Mouse (Mus musculus) brain, embryonic 14.5 days (tissue): ENCODE measurements at regions not wholly inside any gene's neighbourhood (a gene's known extent, or its start where the extent isn't known, plus 50 kb on each side); places are given as distances from the start of the nearest gene placed in this dataset.

Experiments
- DNase-seq: peaks from one replicate; pipeline ENCODE4 v3.0.0-alpha.2; 2011; ENCODE audit warnings: low read depth
- CTCF ChIP-seq: fragments of 200-500 bp; IDR thresholded peaks from 2 replicates; pipeline ENCODE4 v1.5.1; 2012; ENCODE audit warnings: inconsistent platforms, mild to moderate bottlenecking, moderate library complexity, borderline replicate concordance; ENCODE audit not compliant: insufficient read depth, insufficient read length; ENCODE audit errors: extremely low read depth
- POLR2A ChIP-seq: fragments of 200-500 bp; IDR thresholded peaks from 2 replicates; pipeline ENCODE4 v1.6.1; 2012; ENCODE audit warnings: mild to moderate bottlenecking, inconsistent platforms, borderline replicate concordance; ENCODE audit not compliant: poor library complexity, insufficient read depth, insufficient read length, severe bottlenecking; ENCODE audit errors: extremely low read depth

DNA sequence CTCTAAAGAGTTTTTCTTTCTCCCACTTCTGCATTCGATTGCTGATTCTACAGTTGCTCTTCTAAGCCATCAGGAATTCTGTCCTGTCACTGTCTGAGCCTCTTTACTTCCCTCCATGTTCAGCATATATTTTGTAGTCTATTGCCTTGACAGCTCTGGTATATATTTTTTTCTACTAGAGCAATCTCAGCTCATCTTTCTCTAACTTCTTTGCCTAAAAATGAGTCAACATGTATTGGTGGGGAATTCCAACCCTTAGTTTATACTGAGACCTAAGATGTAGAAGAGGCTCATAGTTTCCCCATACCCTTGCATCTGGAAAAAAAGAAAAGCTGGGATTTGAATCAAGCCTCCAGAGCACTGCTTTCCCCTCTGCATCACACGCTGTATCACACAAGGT is 114.7 kb downstream of the Kctd12 start:
- no peak for TF ChIP-seq POLR2A
- no peak for TF ChIP-seq CTCF

DNA sequence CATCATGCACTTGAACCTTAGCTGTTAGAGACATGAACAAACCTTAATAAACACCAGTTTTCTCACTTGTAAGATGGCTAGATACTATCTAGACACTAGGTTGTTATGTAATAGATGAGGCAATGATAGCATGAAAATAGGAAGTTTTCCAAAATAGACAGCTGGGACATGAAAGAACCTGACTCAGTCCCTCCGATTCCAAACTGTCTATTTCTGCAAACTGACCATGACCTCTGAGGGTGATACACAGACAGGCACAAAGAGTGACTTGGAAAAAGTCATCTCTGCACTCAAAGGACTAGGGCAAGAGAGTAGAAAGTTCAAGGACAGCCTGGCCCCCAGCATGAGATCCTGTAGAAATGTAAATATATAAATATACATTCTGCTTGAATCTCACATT is 115.9 kb downstream of the Kctd12 start:
- no peak for TF ChIP-seq POLR2A
- TF ChIP-seq CTCF, result no peak
- DNase-seq, result no peak

More for the DNA sequence above, 114.7 kb downstream of the Kctd12 start:
- DNase-seq, result no peak

DNA sequence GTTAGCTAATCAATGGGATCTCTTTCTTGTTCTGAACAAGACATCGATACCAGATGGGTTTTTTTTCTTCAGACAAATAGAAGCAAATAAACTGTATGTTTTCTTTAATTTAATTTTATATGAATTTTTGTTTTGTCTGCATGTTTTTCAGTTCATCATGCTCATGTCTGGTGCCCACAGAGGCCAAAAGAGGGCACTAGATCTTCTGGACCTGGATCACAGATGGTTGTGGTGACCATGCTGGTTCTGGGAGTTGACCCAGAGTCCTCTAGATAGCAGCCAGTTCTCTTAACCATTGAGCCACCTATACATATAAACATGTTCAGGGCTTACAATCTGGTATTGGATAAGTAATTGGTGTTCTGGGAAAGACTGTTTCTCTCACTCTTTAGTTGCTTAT is 120.7 kb downstream of the Kctd12 start:
- no peak for DNase-seq
- no peak for TF ChIP-seq POLR2A
- TF ChIP-seq CTCF, result no peak

DNA sequence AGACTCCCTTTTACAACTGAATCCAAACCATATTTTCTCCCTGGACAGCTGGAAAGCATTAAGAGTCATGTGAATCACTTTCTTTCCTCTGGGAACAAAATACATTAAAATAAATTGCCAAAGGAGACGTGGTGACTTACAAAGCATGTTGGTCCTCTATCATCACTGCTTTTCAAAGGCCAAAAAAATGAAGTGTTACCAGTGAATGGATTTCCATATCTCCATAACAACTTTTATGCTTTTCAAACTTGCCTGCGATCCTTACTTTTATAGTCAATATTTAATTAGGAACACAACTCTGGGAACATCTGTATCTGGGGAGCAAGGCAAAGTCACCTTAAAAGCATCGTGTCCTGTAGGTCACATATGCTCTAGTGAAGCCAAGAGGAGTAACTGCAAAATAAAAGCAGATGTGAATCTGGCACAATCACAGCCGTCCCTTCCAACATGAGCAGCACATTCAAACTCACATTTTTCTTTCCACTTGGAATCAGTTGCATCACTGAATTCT is 123.0 kb downstream of the Kctd12 start:
- DNase-seq, result peak; percentile 18
- no peak for TF ChIP-seq POLR2A
- TF ChIP-seq CTCF, result no peak

DNA sequence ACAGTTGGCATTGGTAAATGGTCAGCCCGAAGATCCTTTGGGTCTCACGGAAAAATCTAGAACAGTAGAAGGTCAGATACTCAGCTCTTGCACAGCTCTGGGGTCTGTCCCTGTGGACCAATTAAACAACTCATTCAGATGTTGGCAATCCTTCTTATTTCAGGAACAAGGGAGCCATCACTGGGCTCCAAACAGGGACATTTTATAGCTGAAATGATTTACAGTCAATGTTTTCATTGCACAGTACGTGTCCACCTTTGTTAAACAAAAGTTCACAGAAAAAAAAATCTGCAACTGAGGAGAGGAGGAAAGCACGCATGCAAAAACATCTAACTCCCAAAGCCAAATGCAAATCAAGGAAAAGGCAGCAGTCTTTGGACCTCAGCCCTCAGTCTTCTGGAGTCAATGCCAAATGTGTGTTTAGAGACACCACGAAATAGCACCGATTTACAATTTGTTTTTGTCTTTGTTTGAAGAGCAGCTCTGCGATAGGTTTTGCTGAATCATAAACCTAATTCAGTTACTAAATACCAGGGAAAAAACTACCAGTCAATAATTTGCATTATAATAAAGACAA is 127.1 kb downstream of the Kctd12 start:
- no peak for TF ChIP-seq CTCF
- peak; percentile 40 for DNase-seq

DNA sequence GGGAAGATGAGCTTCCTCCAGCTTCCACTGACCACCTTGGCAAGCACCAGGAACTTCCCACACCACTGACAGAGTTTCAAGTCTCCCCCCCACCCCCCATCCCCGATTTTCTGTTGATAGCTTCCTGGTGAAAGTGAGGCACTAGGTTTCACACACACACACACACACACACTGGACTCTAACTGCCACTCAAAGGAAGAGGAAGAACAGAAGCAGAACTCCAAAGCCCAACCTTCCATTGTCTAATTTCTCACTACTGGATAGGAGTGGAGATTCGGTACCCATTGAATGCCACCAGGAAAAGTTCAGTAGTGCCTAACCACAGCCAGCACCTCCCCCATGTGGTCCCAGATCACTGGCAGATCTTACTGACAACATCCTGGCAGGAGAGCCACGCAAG is 138.7 kb downstream of the Kctd12 start:
- TF ChIP-seq POLR2A (no peak), CTCF (no peak)

DNA sequence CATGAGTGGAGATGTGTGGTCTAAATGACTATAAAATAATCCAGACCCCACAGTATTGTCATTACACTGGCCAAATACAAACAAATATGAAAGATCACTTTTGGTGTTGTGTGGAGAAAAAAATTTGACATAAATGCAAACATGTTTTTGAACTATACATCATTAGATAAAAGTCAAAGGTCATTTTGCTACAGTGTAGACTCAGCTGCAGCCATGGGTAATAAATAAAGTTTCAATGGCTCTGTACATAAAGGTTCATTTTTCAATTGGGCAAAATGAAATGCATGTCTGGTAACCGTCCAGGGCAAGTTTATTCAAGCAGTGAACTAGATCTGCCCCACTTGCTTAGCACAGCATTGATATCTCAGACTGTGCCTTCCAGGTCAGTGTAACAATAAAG is 144.8 kb downstream of the Kctd12 start:
- DNase-seq, result no peak
- no peak for TF ChIP-seq POLR2A
- TF ChIP-seq CTCF, result no peak

More for the DNA sequence above, 138.7 kb downstream of the Kctd12 start:
- no peak for DNase-seq

DNA sequence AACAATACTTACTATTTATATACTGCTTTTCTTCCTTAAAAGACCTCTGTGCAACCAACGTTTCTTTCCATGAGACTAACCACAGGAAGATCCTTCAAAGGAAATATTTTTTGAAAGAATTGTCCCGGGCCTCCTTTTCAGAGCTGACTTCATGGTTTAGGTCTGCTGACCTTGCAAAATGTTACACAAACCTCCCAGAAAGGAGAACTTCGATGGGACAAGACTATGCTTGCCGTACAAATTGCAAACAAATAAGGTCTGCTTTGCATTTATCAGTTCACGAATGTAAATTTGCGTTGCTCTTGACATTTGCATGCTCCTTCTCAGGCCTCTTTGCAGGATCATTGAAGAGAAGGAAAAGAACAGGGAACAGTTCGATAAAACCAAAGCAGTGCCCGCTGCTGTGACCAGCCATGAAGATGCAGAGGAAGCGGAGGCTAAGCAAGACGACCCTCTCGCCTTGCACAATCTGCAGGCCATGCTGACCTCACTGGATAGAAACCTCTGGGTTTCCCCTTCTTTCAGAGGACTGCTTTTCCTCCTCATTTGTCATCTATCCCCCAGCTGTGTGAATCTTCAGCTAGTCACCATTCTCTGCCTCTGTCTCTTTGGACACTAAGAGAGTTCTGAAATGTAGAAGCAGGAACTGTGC is 147.2 kb downstream of the Kctd12 start:
- no peak for DNase-seq
- TF ChIP-seq POLR2A (no peak), CTCF (no peak)

DNA sequence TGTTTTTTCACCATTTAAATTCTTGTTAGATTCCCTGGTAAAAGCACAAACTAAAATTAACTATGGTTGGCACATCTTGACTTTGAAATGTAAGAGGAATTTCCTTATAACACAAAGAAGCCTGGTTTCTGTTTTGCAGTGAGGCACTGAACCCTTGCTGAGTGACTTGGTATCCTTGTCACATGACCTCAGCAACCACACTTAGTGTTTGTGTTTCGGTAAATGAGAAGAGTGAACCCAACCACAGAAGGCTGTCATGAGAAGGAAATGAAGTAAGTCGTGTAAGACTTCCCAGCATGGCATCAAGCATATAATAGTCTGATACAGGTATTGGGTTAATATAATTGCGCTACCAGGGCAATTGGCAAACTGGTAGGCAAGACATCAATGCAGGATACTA is 154.0 kb downstream of the Kctd12 start:
- no peak for TF ChIP-seq POLR2A
- no peak for TF ChIP-seq CTCF
- no peak for DNase-seq

DNA sequence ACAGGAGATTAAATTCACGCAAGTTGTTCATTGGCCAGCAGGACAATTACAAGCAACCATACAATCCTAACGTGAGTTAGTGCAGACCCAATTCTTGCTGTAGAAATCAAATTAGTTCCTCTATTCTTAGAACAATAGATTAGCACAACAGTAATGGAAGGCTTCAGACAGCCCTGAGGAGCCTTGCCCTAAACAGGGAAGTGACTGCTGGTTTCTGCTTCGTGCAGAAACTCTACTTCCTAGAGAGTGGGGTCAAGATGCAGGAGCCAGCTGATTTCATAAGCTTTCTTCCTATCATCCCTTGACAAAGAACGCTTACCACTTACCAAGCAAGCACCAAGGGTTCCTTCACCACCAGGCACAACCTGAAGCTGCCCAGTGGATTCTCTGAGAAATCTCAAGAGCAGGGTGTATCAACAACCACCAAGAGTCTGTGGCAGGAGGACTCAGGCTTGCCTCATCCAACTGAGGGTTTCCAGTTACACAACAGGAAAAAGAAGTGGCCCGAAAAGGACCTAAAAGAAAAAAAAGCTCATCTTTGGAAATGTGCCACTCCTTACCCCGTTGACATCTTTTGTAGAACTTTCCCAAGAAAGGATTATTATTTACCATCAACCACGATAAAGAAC is 154.6 kb downstream of the Kctd12 start:
- TF ChIP-seq POLR2A, result no peak
- DNase-seq, result no peak

DNA sequence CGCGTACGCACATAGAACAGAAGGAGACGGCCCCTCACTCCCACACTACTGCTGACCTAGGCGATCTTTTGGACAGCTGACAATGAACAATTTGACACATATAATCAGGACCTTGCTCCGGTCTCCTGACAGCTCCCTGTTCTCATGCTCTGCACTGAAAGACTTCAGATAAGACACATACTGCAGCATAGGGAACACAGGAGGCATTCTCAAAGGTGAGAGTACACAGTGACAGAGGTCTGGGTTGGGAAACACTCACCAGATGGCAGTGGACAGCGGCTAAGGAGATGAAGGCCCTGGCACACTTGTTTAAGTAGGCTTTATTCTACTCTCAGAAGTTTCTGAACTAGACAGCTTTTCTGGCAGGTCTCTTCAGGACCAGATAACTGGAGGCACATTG is 156.9 kb downstream of the Kctd12 start:
- no peak for DNase-seq
- TF ChIP-seq CTCF, result no peak
- no peak for TF ChIP-seq POLR2A

DNA sequence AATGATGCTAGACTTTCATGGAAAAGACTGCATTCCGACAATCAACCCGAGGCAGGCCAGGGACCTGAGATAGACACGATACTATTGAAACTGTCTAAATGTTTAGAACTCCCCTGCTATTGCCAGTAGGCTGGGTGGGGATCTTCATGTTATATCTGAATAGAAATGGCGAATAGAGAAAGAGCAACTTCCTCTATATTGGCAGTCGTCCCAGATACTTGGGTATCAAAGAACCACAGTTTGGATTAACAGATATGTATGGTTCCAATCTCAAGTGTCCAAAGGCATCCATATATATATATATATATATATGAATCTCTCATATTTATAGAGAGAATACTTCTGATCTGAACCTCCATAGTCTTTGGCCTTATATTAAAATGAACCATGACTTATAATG is 161.8 kb downstream of the Kctd12 start:
- TF ChIP-seq CTCF, result no peak
- TF ChIP-seq POLR2A, result no peak
- DNase-seq, result no peak

DNA sequence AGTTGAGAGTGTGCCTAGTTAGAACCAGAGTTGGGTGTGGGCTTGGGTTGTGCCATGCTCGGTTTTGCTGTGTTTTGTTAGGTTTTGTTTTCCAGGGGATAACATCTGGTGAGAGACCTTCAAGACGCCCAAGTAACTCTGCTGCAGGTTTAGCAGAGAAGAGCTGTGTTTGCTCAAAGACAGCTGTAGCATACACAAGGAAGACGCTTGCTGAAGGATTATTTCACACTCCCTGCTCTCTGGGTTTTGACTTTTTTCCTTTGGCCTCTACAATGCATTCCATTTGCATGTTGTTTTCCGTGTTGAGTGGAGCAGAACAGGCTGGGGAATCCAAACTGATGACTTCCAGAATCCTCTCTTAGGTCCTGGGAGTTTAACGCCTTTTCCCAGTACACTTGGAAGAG is 170.8 kb downstream of the Kctd12 start:
- TF ChIP-seq CTCF (no peak), POLR2A (no peak)
- DNase-seq, result no peak
